Mouse (Mus musculus): ENCODE results near the gene Fas. TPM values are rescaled to one million over a fixed set of nuclear protein-coding genes. Genes with fewer than 3 reads are reported as not detected.

The Fas gene
- total and polyA plus RNA-seq, 3 experiments, result 20.8 to 54.1 (median 38.3) TPM

DNA sequence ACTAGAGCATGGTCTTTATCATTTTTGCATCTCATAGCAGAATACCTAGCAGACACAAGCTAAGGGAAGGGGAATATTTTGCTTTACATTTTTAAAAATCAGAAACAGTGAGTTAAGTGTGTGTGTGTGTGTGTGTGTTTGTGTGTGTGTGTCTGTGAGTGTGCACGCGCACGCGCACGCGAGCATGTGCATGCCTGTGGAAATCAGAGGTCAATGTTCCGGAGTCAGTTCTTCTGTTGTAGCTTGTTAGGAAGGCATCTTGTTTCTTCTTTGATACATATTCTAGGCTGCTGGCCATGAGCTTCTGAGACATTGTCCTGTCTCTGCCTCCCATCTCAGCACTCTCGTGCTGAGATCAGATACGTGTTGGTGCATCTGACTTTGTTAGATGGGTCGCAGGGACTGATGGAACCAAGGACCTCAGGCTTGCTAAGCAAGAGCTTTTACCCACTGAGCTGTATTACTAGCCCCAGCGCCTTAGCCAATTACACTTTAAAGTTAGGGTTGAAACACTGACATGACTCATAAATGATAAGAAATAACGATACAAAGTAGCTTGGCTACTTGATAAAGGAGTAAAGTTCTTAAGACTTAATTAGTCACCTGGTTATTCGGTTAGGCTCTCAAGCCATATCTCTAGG, 19.5 kb upstream of the Fas start:
- Histone ChIP-seq H3K36me3 (replicated peaks in 1 of 2; ENCODE audit: control insufficient read depth in 1 of 2, insufficient read depth in 1 of 2, low read length in 1 of 2) (no peaks in the 10 kb centered on the region), H3K9me3 (replicated peaks; ENCODE audit: low read length) (no peaks in the 10 kb centered on the region), H3K9ac (ENCODE audit: insufficient read depth, low read depth) (no peak overlapping the region), H3K27ac (ENCODE audit: insufficient read depth, low read depth) (no peak overlapping the region), H3K4me2 (ENCODE audit: insufficient read depth, low read depth, poor library complexity, severe bottlenecking) (no peak overlapping the region), H3K4me3 (replicated peaks in 1 of 3; ENCODE audit: low read depth in 2 of 3, low read length in 2 of 3, poor library complexity in 1 of 3) (no peak overlapping the region), H3K79me2 (replicated peaks; ENCODE audit: control insufficient read depth, extremely low read depth, insufficient read depth, poor library complexity, severe bottlenecking) (no peaks in the 10 kb centered on the region), H3K4me1 (ENCODE audit: control insufficient read depth in 1 of 2, insufficient read depth in 2 of 2) (no peaks in the 10 kb centered on the region; a peak in 1 of 4 replicates), H3K27me3 (replicated peaks) (no peaks in the 10 kb centered on the region)
- dilution Hi-C loops (cut with MboI; ENCODE audit: extremely low pct_ligation_motif_present, extremely low pct_unique_long_range_greater_than_20kb, low sequenced_read_pairs), result no loop called here
- TF ChIP-seq TCF12 (IDR thresholded peaks at IDR 0.05; ENCODE audit: low read depth, low read length) (no peak), ETS1 (conservative IDR thresholded peaks at IDR 0.05; ENCODE audit: low read depth, low read length) (no peak), ZC3H11A (IDR thresholded peaks at IDR 0.05; ENCODE audit: low read depth, low read length) (no peak), JUN (IDR thresholded peaks at IDR 0.05; ENCODE audit: insufficient read depth, low read depth, low read length) (no peak), E2F4 (IDR thresholded peaks at IDR 0.05; ENCODE audit: insufficient replicate concordance, low read depth, low read length) (no peak), MAX (IDR thresholded peaks at IDR 0.05; ENCODE audit: low read length) (no peak), MAZ (IDR thresholded peaks at IDR 0.05; ENCODE audit: low read depth, low read length) (no peak), ELF1 (IDR thresholded peaks at IDR 0.05; ENCODE audit: low read depth, low read length) (no peak), RCOR1 (conservative IDR thresholded peaks at IDR 0.05; ENCODE audit: low read depth, low read length) (no peak), SMC3 (IDR thresholded peaks at IDR 0.05; ENCODE audit: low read depth, low read length) (no peak)
- no peak for DNase-seq (ENCODE audit: extremely low read depth)
- in situ Hi-C loops (cut with MboI; ENCODE audit: low pct_ligation_motif_present, low pct_unique_long_range_greater_than_20kb, low sequenced_read_pairs), result no loop called here

GRCm38 (mm10) chr19:34273073-34273472, 17.4 kb upstream of the Fas start:
- in situ Hi-C loops (cut with MboI; ENCODE audit: low pct_ligation_motif_present, low pct_unique_long_range_greater_than_20kb, low sequenced_read_pairs) (no loop called here), dilution Hi-C loops (cut with MboI; ENCODE audit: extremely low pct_ligation_motif_present, extremely low pct_unique_long_range_greater_than_20kb, low sequenced_read_pairs) (no loop called here)
- no peak overlapping the region for H3K4me3 ChIP-seq (replicated peaks in 1 of 3; ENCODE audit: low read depth in 2 of 3, low read length in 2 of 3, poor library complexity in 1 of 3)
- H3K36me3 ChIP-seq (replicated peaks in 1 of 2; ENCODE audit: control insufficient read depth in 1 of 2, insufficient read depth in 1 of 2, low read length in 1 of 2), result no peaks in the 10 kb centered on the region
- H3K9ac ChIP-seq (ENCODE audit: insufficient read depth, low read depth), result no peak overlapping the region
- H3K27ac ChIP-seq (ENCODE audit: insufficient read depth, low read depth), result no peak overlapping the region
- no peaks in the 10 kb centered on the region for H3K27me3 ChIP-seq (replicated peaks)
- no peaks in the 10 kb centered on the region; a peak in 2 of 4 replicates for H3K4me1 ChIP-seq (ENCODE audit: control insufficient read depth in 1 of 2, insufficient read depth in 2 of 2)
- TF ChIP-seq CHD1 (IDR thresholded peaks at IDR 0.05; ENCODE audit: low read depth, low read length), result no peak
- no peak for TF ChIP-seq PAX5 (IDR thresholded peaks at IDR 0.05; ENCODE audit: low read length)
- no peak for TF ChIP-seq RCOR1 (conservative IDR thresholded peaks at IDR 0.05; ENCODE audit: low read depth, low read length)
- no peaks in the 10 kb centered on the region for H3K79me2 ChIP-seq (replicated peaks; ENCODE audit: control insufficient read depth, extremely low read depth, insufficient read depth, poor library complexity, severe bottlenecking)
- H3K4me2 ChIP-seq (ENCODE audit: insufficient read depth, low read depth, poor library complexity, severe bottlenecking), result no peak overlapping the region
- DNase-seq (ENCODE audit: extremely low read depth), result no peak
- no peaks in the 10 kb centered on the region for H3K9me3 ChIP-seq (replicated peaks; ENCODE audit: low read length)

DNA sequence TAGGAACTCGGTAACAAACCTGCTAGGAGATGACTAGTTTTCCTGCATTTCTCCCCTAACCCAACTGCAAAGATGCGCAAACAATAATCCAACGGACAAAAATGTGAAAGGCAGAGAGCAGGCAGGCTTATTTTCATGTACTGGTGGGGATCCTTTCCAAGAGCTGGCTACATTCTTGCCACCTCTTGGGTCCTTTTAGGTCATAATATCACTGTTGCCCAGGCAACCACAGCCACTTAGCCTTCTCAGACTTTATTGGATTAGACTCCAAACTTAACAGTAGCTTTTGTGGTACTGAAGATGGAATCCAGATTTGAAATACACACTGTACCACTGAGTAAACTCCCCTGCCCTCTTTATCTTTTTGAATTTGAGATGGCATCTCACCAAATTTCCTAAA, 12.4 kb upstream of the Fas start:
- H3K27ac ChIP-seq (ENCODE audit: insufficient read depth, low read depth), result no peak overlapping the region
- no peak overlapping the region for H3K9ac ChIP-seq (ENCODE audit: insufficient read depth, low read depth)
- H3K4me1 ChIP-seq (ENCODE audit: control insufficient read depth in 1 of 2, insufficient read depth in 2 of 2), result peaks cover 2 to 6% of the 10 kb centered on the region in 2 experiments; a peak in 3 of 4 replicates
- TF ChIP-seq TCF12 (IDR thresholded peaks at IDR 0.05; ENCODE audit: low read depth, low read length), result no peak
- no peak for TF ChIP-seq MXI1 (IDR thresholded peaks at IDR 0.05; ENCODE audit: low read depth, low read length)
- TF ChIP-seq RAD21 (IDR thresholded peaks at IDR 0.05; ENCODE audit: low read depth, low read length), result no peak
- TF ChIP-seq SIN3A (IDR thresholded peaks at IDR 0.05; ENCODE audit: low read length), result no peak
- no peak for TF ChIP-seq MAZ (IDR thresholded peaks at IDR 0.05; ENCODE audit: low read depth, low read length)
- TF ChIP-seq MYC (IDR thresholded peaks at IDR 0.05; ENCODE audit: low read depth, low read length), result no peak
- no peak for TF ChIP-seq TBP (conservative IDR thresholded peaks at IDR 0.05; ENCODE audit: low read depth, low read length)
- no peak for TF ChIP-seq JUND (conservative IDR thresholded peaks at IDR 0.05; ENCODE audit: low read depth, low read length)
- no peak for TF ChIP-seq RCOR1 (conservative IDR thresholded peaks at IDR 0.05; ENCODE audit: low read depth, low read length)
- dilution Hi-C loops (cut with MboI; ENCODE audit: extremely low pct_ligation_motif_present, extremely low pct_unique_long_range_greater_than_20kb, low sequenced_read_pairs), result no loop called here
- no peak for DNase-seq (ENCODE audit: extremely low read depth)
- H3K4me3 ChIP-seq (replicated peaks in 1 of 3; ENCODE audit: low read depth in 2 of 3, low read length in 2 of 3, poor library complexity in 1 of 3), result no peak overlapping the region
- no peaks in the 10 kb centered on the region for H3K36me3 ChIP-seq (replicated peaks in 1 of 2; ENCODE audit: control insufficient read depth in 1 of 2, insufficient read depth in 1 of 2, low read length in 1 of 2)
- in situ Hi-C loops (cut with MboI; ENCODE audit: low pct_ligation_motif_present, low pct_unique_long_range_greater_than_20kb, low sequenced_read_pairs), result no loop called here
- no peaks in the 10 kb centered on the region for H3K79me2 ChIP-seq (replicated peaks; ENCODE audit: control insufficient read depth, extremely low read depth, insufficient read depth, poor library complexity, severe bottlenecking)
- no peaks in the 10 kb centered on the region for H3K27me3 ChIP-seq (replicated peaks)
- H3K9me3 ChIP-seq (replicated peaks; ENCODE audit: low read length), result no peaks in the 10 kb centered on the region
- H3K4me2 ChIP-seq (ENCODE audit: insufficient read depth, low read depth, poor library complexity, severe bottlenecking), result no peak overlapping the region
